Mouse (Mus musculus) liver, embryonic 13.5 days (tissue): ENCODE measurements around the gene Slc15a1. TPM values are rescaled to one million over a fixed set of nuclear protein-coding genes. Genes with fewer than 3 reads are reported as not detected.

ENCODE experiments used
- ATAC-seq: fragments of 200-750 bp; cut with Nextera tagmentation; 2 replicates; pipeline ENCODE4 v1.8.0; 2017; ENCODE audit warnings: low read depth, mild to moderate bottlenecking, moderate number of reproducible peaks, moderate library complexity
- DNase-seq: peaks from one replicate; pipeline ENCODE4 v3.0.0; 2022
- H3K27ac ChIP-seq: fragments of 300-500 bp; sonication (generic); 2 replicates; pipeline ENCODE4 v1.5.1; 2015; ENCODE audit warnings: moderate library complexity, mild to moderate bottlenecking, inconsistent platforms
- H3K27me3 ChIP-seq: fragments of 300-500 bp; sonication (generic); 2 replicates; pipeline ENCODE4 v1.6.1; 2015; ENCODE audit warnings: mild to moderate bottlenecking, inconsistent platforms
- H3K36me3 ChIP-seq: fragments of 300-500 bp; sonication (generic); 2 replicates; pipeline ENCODE4 v1.6.1; 2015; ENCODE audit warnings: mild to moderate bottlenecking, inconsistent platforms
- H3K4me1 ChIP-seq: fragments of 300-500 bp; sonication (generic); replicated peaks from 2 replicates; pipeline ENCODE4 v1.6.1; 2015; ENCODE audit warnings: inconsistent platforms
- H3K4me2 ChIP-seq: fragments of 300-500 bp; sonication (generic); 2 replicates; pipeline ENCODE4 v1.6.1; 2015; ENCODE audit warnings: inconsistent platforms, mild to moderate bottlenecking, moderate library complexity
- H3K4me3 ChIP-seq: fragments of 300-500 bp; sonication (generic); replicated peaks from 2 replicates; pipeline ENCODE4 v1.5.1; 2015; ENCODE audit warnings: mild to moderate bottlenecking, inconsistent platforms
- H3K9ac ChIP-seq: fragments of 300-500 bp; sonication (generic); 2 replicates; pipeline ENCODE4 v1.6.1; 2015; ENCODE audit warnings: mild to moderate bottlenecking, inconsistent platforms
- H3K9me3 ChIP-seq: fragments of 300-500 bp; sonication (generic); replicated peaks from 2 replicates; pipeline ENCODE4 v1.6.1; 2016; ENCODE audit warnings: inconsistent platforms
- WGBS: fragments of 180-500 bp; shearing (Covaris S2); methylation state at CpG from one replicate; pipeline ENCODE4 v1.1.7; 2015; ENCODE audit not compliant: insufficient replicate concordance; 5-methylcytosine and 5-hydroxymethylcytosine counted together
- polyA plus RNA-seq: library from polyadenylated mRNA; unstranded; fragments of >200 nt; fragmentation: Nextera tagmentation; extraction: Ambion mirVana; gene quantifications from 2 replicates; pipeline ENCODE4 v1.2.1, GENCODE M21; 2015

The Slc15a1 gene
- not detected in 2 replicates for polyA plus RNA-seq

- Histone ChIP-seq H3K36me3 (no peaks in the 10 kb centered on the region), H3K27me3 (peaks cover 38% of the 10 kb centered on the region), H3K9me3 (no peaks in the 10 kb centered on the region), H3K4me3 (peak within 1 kb of the TSS; percentile 5; the same call in 1 of the 2 replicates), H3K4me2 (peak within 1 kb of the TSS; percentile 38), H3K9ac (no peak within 1 kb of the TSS), H3K27ac (no peak within 1 kb of the TSS), H3K4me1 (peaks cover 2% of the 10 kb centered on the region; the same call in 1 of the 2 replicates)
- ATAC-seq (no peak), DNase-seq (no peak)
- 9% methylated on average over 33 of the region's 33 CpGs for WGBS
Observed at GRCm38 (mm10) chr14:121504781-121505484, at the start of gene Slc15a1. Slc15a1 (minus strand) TSS chr14:121505252.

GRCm38 (mm10) chr14:121553785-121554184 lies 48.7 kb upstream of the Slc15a1 start:
- Histone ChIP-seq H3K4me3 (no peak overlapping the region), H3K9ac (no peak overlapping the region), H3K9me3 (no peaks in the 10 kb centered on the region), H3K4me1 (no peaks in the 10 kb centered on the region), H3K4me2 (no peak overlapping the region), H3K27me3 (no peaks in the 10 kb centered on the region), H3K36me3 (no peaks in the 10 kb centered on the region), H3K27ac (no peak overlapping the region)
- DNase-seq (no peak), ATAC-seq (no peak)

- Histone ChIP-seq H3K4me1 (no peaks in the 10 kb centered on the region), H3K27ac (no peak overlapping the region), H3K9ac (no peak overlapping the region), H3K9me3 (no peaks in the 10 kb centered on the region), H3K4me2 (no peak overlapping the region), H3K27me3 (no peaks in the 10 kb centered on the region), H3K36me3 (no peaks in the 10 kb centered on the region), H3K4me3 (no peak overlapping the region)
- ATAC-seq (no peak), DNase-seq (no peak)
- WGBS = 58% methylated on average over 5 of the region's 5 CpGs
Observed at GRCm38 (mm10) chr14:121552586-121552985, 47.5 kb upstream of the Slc15a1 start.

- H3K27me3 ChIP-seq = no peaks in the 10 kb centered on the region
- H3K9me3 ChIP-seq = no peaks in the 10 kb centered on the region
- peaks cover 4% of the 10 kb centered on the region; the same call in 1 of the 2 replicates for H3K36me3 ChIP-seq
- no peak overlapping the region for H3K4me2 ChIP-seq
- H3K4me3 ChIP-seq = no peak overlapping the region
- H3K9ac ChIP-seq = no peak overlapping the region
- DNase-seq (no peak), ATAC-seq (no peak)
- 56% methylated on average over 6 of the region's 6 CpGs for WGBS
- H3K27ac ChIP-seq = no peak overlapping the region
- no peaks in the 10 kb centered on the region for H3K4me1 ChIP-seq
Observed at GRCm38 (mm10) chr14:121549834-121550233, 44.8 kb upstream of the Slc15a1 start.

GRCm38 (mm10) chr14:121547745-121548144 lies 42.7 kb upstream of the Slc15a1 start:
- ATAC-seq = no peak
- DNase-seq = no peak

GRCm38 (mm10) chr14:121546621-121547020 lies 41.6 kb upstream of the Slc15a1 start:
- DNase-seq (no peak), ATAC-seq (no peak)
- H3K36me3 ChIP-seq = peaks cover 4% of the 10 kb centered on the region; the same call in 1 of the 2 replicates
- 72% methylated on average over 5 of the region's 5 CpGs for WGBS
- H3K9me3 ChIP-seq = no peaks in the 10 kb centered on the region
- no peaks in the 10 kb centered on the region for H3K27me3 ChIP-seq
- H3K9ac ChIP-seq = no peak overlapping the region
- no peak overlapping the region for H3K4me3 ChIP-seq
- H3K27ac ChIP-seq = no peak overlapping the region
- no peaks in the 10 kb centered on the region for H3K4me1 ChIP-seq
- H3K4me2 ChIP-seq = no peak overlapping the region

More at GRCm38 (mm10) chr14:121547745-121548144, 42.7 kb upstream of the Slc15a1 start:
- Histone ChIP-seq H3K9ac (no peak overlapping the region), H3K4me1 (no peaks in the 10 kb centered on the region), H3K27me3 (no peaks in the 10 kb centered on the region), H3K9me3 (no peaks in the 10 kb centered on the region), H3K27ac (no peak overlapping the region), H3K36me3 (peaks cover 4% of the 10 kb centered on the region; the same call in 1 of the 2 replicates), H3K4me3 (no peak overlapping the region), H3K4me2 (no peak overlapping the region)
- 68% methylated on average over 7 of the region's 7 CpGs for WGBS

GRCm38 (mm10) chr14:121545551-121546331 lies 40.7 kb upstream of the Slc15a1 start:
- no peaks in the 10 kb centered on the region for H3K27me3 ChIP-seq
- no peak overlapping the region for H3K4me2 ChIP-seq
- H3K4me1 ChIP-seq = no peaks in the 10 kb centered on the region
- no peaks in the 10 kb centered on the region for H3K9me3 ChIP-seq
- H3K27ac ChIP-seq = no peak overlapping the region
- H3K4me3 ChIP-seq = no peak overlapping the region
- H3K36me3 ChIP-seq = peaks cover 4% of the 10 kb centered on the region; the same call in 1 of the 2 replicates
- WGBS = 59% methylated on average over 14 of the region's 14 CpGs
- ATAC-seq = no peak
- DNase-seq = no peak
- H3K9ac ChIP-seq = no peak overlapping the region

GRCm38 (mm10) chr14:121541262-121541661 lies 36.2 kb upstream of the Slc15a1 start:
- H3K27ac ChIP-seq = no peak overlapping the region
- ATAC-seq (no peak), DNase-seq (no peak)
- H3K36me3 ChIP-seq = peaks cover 4% of the 10 kb centered on the region; the same call in 1 of the 2 replicates
- 73% methylated on average over 7 of the region's 7 CpGs for WGBS
- no peak overlapping the region for H3K9ac ChIP-seq
- H3K9me3 ChIP-seq = no peaks in the 10 kb centered on the region
- H3K27me3 ChIP-seq = no peaks in the 10 kb centered on the region
- H3K4me2 ChIP-seq = no peak overlapping the region
- H3K4me3 ChIP-seq = no peak overlapping the region
- H3K4me1 ChIP-seq = no peaks in the 10 kb centered on the region

GRCm38 (mm10) chr14:121534501-121534900 lies 29.4 kb upstream of the Slc15a1 start:
- Histone ChIP-seq H3K36me3 (no peaks in the 10 kb centered on the region), H3K27ac (no peak overlapping the region), H3K9me3 (no peaks in the 10 kb centered on the region), H3K4me3 (no peak overlapping the region), H3K27me3 (no peaks in the 10 kb centered on the region), H3K4me2 (no peak overlapping the region), H3K4me1 (no peaks in the 10 kb centered on the region), H3K9ac (no peak overlapping the region)
- DNase-seq = no peak
- no peak for ATAC-seq
- 52% methylated on average over 3 of the region's 3 CpGs for WGBS

GRCm38 (mm10) chr14:121530853-121531252 lies 25.8 kb upstream of the Slc15a1 start:
- Histone ChIP-seq H3K9ac (no peak overlapping the region), H3K27ac (no peak overlapping the region), H3K4me2 (no peak overlapping the region), H3K4me3 (no peak overlapping the region), H3K27me3 (no peaks in the 10 kb centered on the region), H3K4me1 (no peaks in the 10 kb centered on the region), H3K36me3 (no peaks in the 10 kb centered on the region), H3K9me3 (no peaks in the 10 kb centered on the region)
- 69% methylated on average over 9 of the region's 9 CpGs for WGBS
- ATAC-seq (no peak), DNase-seq (no peak)

GRCm38 (mm10) chr14:121527883-121528282 lies 22.8 kb upstream of the Slc15a1 start:
- Histone ChIP-seq H3K4me3 (no peak overlapping the region), H3K27ac (no peak overlapping the region), H3K4me2 (no peak overlapping the region), H3K9ac (no peak overlapping the region), H3K27me3 (no peaks in the 10 kb centered on the region), H3K9me3 (no peaks in the 10 kb centered on the region), H3K36me3 (no peaks in the 10 kb centered on the region), H3K4me1 (no peaks in the 10 kb centered on the region)
- DNase-seq (no peak), ATAC-seq (no peak)
- WGBS = 53% methylated on average over 3 of the region's 3 CpGs
